Comparison of ENCODE assay signal across 9 mouse cellular contexts in genomic region chr2:156726344-156726743, GRCm38 (mm10). TPM values are rescaled to one million over a fixed set of nuclear protein-coding genes. Genes with fewer than 3 reads are reported as not detected.
DNase-seq lines count a peak whose midpoint lies in the region; ATAC-seq lines count a peak whose summit lies in the region.
"Had no signal": no experiment of that assay in that cellular context is flagged by ENCODE, and none has a peak within 500 bp of the region (broad histone marks: within the 10 kb centered on the region; RNA-seq: fewer than 3 reads in every experiment).

No protein-coding gene starts in this region.

- H3K4me2 ChIP-seq in heart, embryonic 14.5 days (ENCODE audit: low read length), result peak overlapping the region; percentile 35
- peak overlapping the region; percentile 39 for H3K4me2 ChIP-seq in intestine, embryonic 15.5 days (replicated peaks)
- peak overlapping the region; percentile 23; the same call in 1 of the 2 replicates for H3K4me2 ChIP-seq in neural tube, embryonic 14.5 days (ENCODE audit: low read depth, low read length)

- 26% methylated on average over 7 of the region's 7 CpGs for WGBS in heart, embryonic 14.5 days
- 31% methylated on average over 7 of the region's 7 CpGs for WGBS in intestine, embryonic 15.5 days
- 11% methylated on average over 7 of the region's 7 CpGs for WGBS in neural tube, embryonic 14.5 days

- no peaks in the 10 kb centered on the region for H3K27me3 ChIP-seq in heart, embryonic 14.5 days (ENCODE audit: control insufficient read depth, insufficient read depth, low read length)
- H3K27me3 ChIP-seq in intestine, embryonic 15.5 days (replicated peaks), result no peaks in the 10 kb centered on the region
- H3K27me3 ChIP-seq in neural tube, embryonic 14.5 days (ENCODE audit: control insufficient read depth, insufficient read depth, low read length), result no peaks in the 10 kb centered on the region

- peak overlapping the region; percentile 25 to 46; a peak in 3 of 4 replicates for H3K27ac ChIP-seq in heart, embryonic 14.5 days (replicated peaks in 1 of 2; ENCODE audit: control insufficient read depth in 1 of 2, insufficient read depth in 1 of 2, low read depth in 2 of 2, low read length in 2 of 2)
- peak overlapping the region; percentile 68 for H3K27ac ChIP-seq in intestine, embryonic 15.5 days
- peak overlapping the region; percentile 52 for H3K27ac ChIP-seq in neural tube, embryonic 14.5 days (ENCODE audit: low read depth, low read length)

- no peak for DNase-seq in heart, adult 9 months (ENCODE audit: low spot score in 2 of 2)
- peak; percentile 34 for DNase-seq in embryo, embryonic 11 days
- DNase-seq in urinary bladder, postnatal 4 days (ENCODE audit: low spot score in 2 of 2), result no peak
- DNase-seq in ovary, postnatal 10 days (ENCODE audit: low spot score), result no peak

- H3K9me3 ChIP-seq in heart, embryonic 14.5 days (ENCODE audit: control insufficient read depth, low read length), result no peaks in the 10 kb centered on the region
- H3K9me3 ChIP-seq in intestine, embryonic 15.5 days, result no peaks in the 10 kb centered on the region
- H3K9me3 ChIP-seq in neural tube, embryonic 14.5 days (ENCODE audit: control insufficient read depth, low read length), result no peaks in the 10 kb centered on the region
- H3K9me3 ChIP-seq: G1E had no signal

- H3K4me1 ChIP-seq in heart, embryonic 14.5 days (ENCODE audit: control insufficient read depth in 2 of 2, insufficient read depth in 2 of 2, low read length in 2 of 2), result peaks cover 40 to 70% of the 10 kb centered on the region in 2 experiments
- peaks cover 53% of the 10 kb centered on the region for H3K4me1 ChIP-seq in intestine, embryonic 15.5 days (replicated peaks)
- peaks cover 38% of the 10 kb centered on the region for H3K4me1 ChIP-seq in neural tube, embryonic 14.5 days (ENCODE audit: control insufficient read depth, insufficient read depth, low read length)

- H3K9ac ChIP-seq in heart, embryonic 14.5 days (ENCODE audit: low read length), result peak overlapping the region; percentile 38; the same call in 1 of the 2 replicates
- 0 out of 2 replicates have a peak overlapping the region, but pooled peaks have one; percentile 28 for H3K9ac ChIP-seq in intestine, embryonic 15.5 days
- H3K9ac ChIP-seq in neural tube, embryonic 14.5 days (replicated peaks; ENCODE audit: low read depth, low read length), result 0 out of 2 replicates have a peak overlapping the region, but pooled peaks have one; percentile 1

- no peak overlapping the region for H3K4me3 ChIP-seq in heart, embryonic 14.5 days (ENCODE audit: control insufficient read depth in 1 of 2, insufficient read depth in 1 of 2, low read depth in 1 of 2, low read length in 2 of 2)
- H3K4me3 ChIP-seq in intestine, embryonic 15.5 days (replicated peaks), result no peak overlapping the region; the same call in 1 of the 2 replicates
- H3K4me3 ChIP-seq in neural tube, embryonic 14.5 days (ENCODE audit: low read depth, low read length), result no peak overlapping the region

- ATAC-seq in heart, embryonic 14.5 days (ENCODE audit: insufficient number of reproducible peaks, insufficient read depth, low FRiP score, low read depth), result no peak
- ATAC-seq in intestine, embryonic 15.5 days, result peak; percentile 7; the same call in 1 of the 2 replicates
- no peak for ATAC-seq in neural tube, embryonic 14.5 days (ENCODE audit: low read depth)
- ATAC-seq in cerebellum, adult (ENCODE audit: insufficient number of reproducible peaks, low FRiP score, low TSS enrichment), result no peak

- no peaks in the 10 kb centered on the region for H3K36me3 ChIP-seq in heart, embryonic 14.5 days (ENCODE audit: control insufficient read depth, insufficient read depth, low read length)
- H3K36me3 ChIP-seq in intestine, embryonic 15.5 days, result no peaks in the 10 kb centered on the region; the same call in 1 of the 2 replicates
- H3K36me3 ChIP-seq in neural tube, embryonic 14.5 days (ENCODE audit: control insufficient read depth, insufficient read depth, low read length), result no peaks in the 10 kb centered on the region

RNA-seq across cellular contexts. Expression of gene Myl9, which starts 48.9 kb away (rescaled TPM):
- polyA plus RNA-seq in heart, embryonic 14.5 days (2014; fragmentation: Nextera tagmentation; extraction: Ambion mirVana), result 2,013 and 2,167 TPM in 2 replicates
- polyA plus RNA-seq in intestine, embryonic 15.5 days (2015; fragmentation: Nextera tagmentation; extraction: Ambion mirVana), result 1,100 and 1,103 TPM in 2 replicates
- 23.3 and 43.0 TPM in 2 replicates for polyA plus RNA-seq in neural tube, embryonic 14.5 days (2014; fragmentation: Nextera tagmentation; extraction: Ambion mirVana)

Comparison
In these comparisons a context has a peak if more than half of its experiments do, and no peak if none do; other contexts are left out.
1. RNA of gene Myl9, which starts 48.9 kb away (polyA plus RNA-seq): 2,013 to 2,167 TPM in heart, embryonic 14.5 days and 1,100 to 1,103 TPM in intestine, embryonic 15.5 days; 23.3 to 43.0 TPM in neural tube, embryonic 14.5 days; every median in the first group is over 10 times any median in the second.
2. Peak in every context shown above with its lines, with median percentiles within 50 percentile points of each other: H3K27ac ChIP-seq, H3K4me2 ChIP-seq and H3K9ac ChIP-seq.